ENCODE assay signal across 10 mouse cellular contexts in genomic region chr2:168791115-168791802, GRCm38 (mm10). TPM values are rescaled to one million over a fixed set of nuclear protein-coding genes. Genes with fewer than 3 reads are reported as not detected.
A peak's percentile ranks its signal among the peaks of the same experiment; 100 is the strongest.
DNase-seq lines count a peak whose midpoint lies in the region; ATAC-seq and TF ChIP-seq lines count a peak whose summit lies in the region.
"Had no signal": no experiment of that assay in that cellular context is flagged by ENCODE, and none has a peak within 500 bp of the region (broad histone marks: within the 10 kb centered on the region; RNA-seq: fewer than 3 reads in every experiment).

No protein-coding gene starts in this region.

- DNase-seq in lung, postnatal 25 days (ENCODE audit: low spot score) = no peak
- peak; percentile 80 for DNase-seq in embryo, embryonic 10.5 days (ENCODE audit: low spot score)
- peak; percentile 43 for DNase-seq in forebrain, embryonic 14.5 days (ENCODE audit: low spot score)
- DNase-seq in stomach, postnatal 0 days (ENCODE audit: low spot score) = peak; percentile 27
- no peak for DNase-seq in spleen, postnatal 14 days (ENCODE audit: low spot score in 2 of 2)
- DNase-seq in cerebellum, postnatal 36 days = no peak
- DNase-seq: heart, postnatal 36 days; lung, adult 2 months had no signal

- no peaks in the 10 kb centered on the region for H3K4me1 ChIP-seq in lung, embryonic 15.5 days
- peaks cover 5% of the 10 kb centered on the region; the same call in 1 of the 2 replicates for H3K4me1 ChIP-seq in forebrain, embryonic 14.5 days (ENCODE audit: control insufficient read depth, insufficient read depth, low read length)
- no peaks in the 10 kb centered on the region for H3K4me1 ChIP-seq in stomach, postnatal 0 days (replicated peaks; ENCODE audit: control insufficient read depth, insufficient read depth)
- H3K4me1 ChIP-seq: kidney, embryonic 15.5 days had no signal

- no peaks in the 10 kb centered on the region for H3K9me3 ChIP-seq in lung, embryonic 15.5 days
- no peaks in the 10 kb centered on the region for H3K9me3 ChIP-seq in forebrain, embryonic 14.5 days (replicated peaks; ENCODE audit: control insufficient read depth, low read length)
- H3K9me3 ChIP-seq in stomach, postnatal 0 days (ENCODE audit: control insufficient read depth, low read length) = no peaks in the 10 kb centered on the region
- H3K9me3 ChIP-seq: kidney, embryonic 15.5 days had no signal

- 0 out of 2 replicates have a peak overlapping the region, but pooled peaks have one; percentile 16 for H3K27ac ChIP-seq in lung, embryonic 15.5 days
- H3K27ac ChIP-seq in forebrain, embryonic 14.5 days (ENCODE audit: low read depth, low read length) = no peak overlapping the region
- H3K27ac ChIP-seq in stomach, postnatal 0 days (replicated peaks) = no peak overlapping the region
- H3K27ac ChIP-seq: kidney, embryonic 15.5 days had no signal

- ATAC-seq in lung, embryonic 15.5 days (ENCODE audit: borderline replicate concordance, extremely low read depth, low FRiP score, low TSS enrichment) = no peak
- ATAC-seq in forebrain, embryonic 14.5 days = no peak
- ATAC-seq in stomach, postnatal 0 days (ENCODE audit: low FRiP score, low TSS enrichment) = peak; percentile 69; the same call in 1 of the 2 replicates

- H3K36me3 ChIP-seq in lung, embryonic 15.5 days = no peaks in the 10 kb centered on the region
- H3K36me3 ChIP-seq in forebrain, embryonic 14.5 days (ENCODE audit: control insufficient read depth, insufficient read depth, low read length) = no peaks in the 10 kb centered on the region
- H3K36me3 ChIP-seq in stomach, postnatal 0 days (ENCODE audit: control insufficient read depth, insufficient read depth, low read length) = no peaks in the 10 kb centered on the region
- H3K36me3 ChIP-seq: kidney, embryonic 15.5 days had no signal

- H3K27me3 ChIP-seq in lung, embryonic 15.5 days = no peaks in the 10 kb centered on the region
- no peaks in the 10 kb centered on the region for H3K27me3 ChIP-seq in forebrain, embryonic 14.5 days (replicated peaks; ENCODE audit: control insufficient read depth, insufficient read depth, low read length)
- H3K27me3 ChIP-seq in stomach, postnatal 0 days (ENCODE audit: control insufficient read depth, insufficient read depth, low read length) = no peaks in the 10 kb centered on the region

- H3K4me2 ChIP-seq in lung, embryonic 15.5 days = no peak overlapping the region
- H3K4me2 ChIP-seq in forebrain, embryonic 14.5 days (ENCODE audit: low read length) = no peak overlapping the region
- no peak overlapping the region for H3K4me2 ChIP-seq in stomach, postnatal 0 days (replicated peaks; ENCODE audit: low read depth)
- H3K4me2 ChIP-seq: kidney, embryonic 15.5 days had no signal

- no peak overlapping the region for H3K9ac ChIP-seq in lung, embryonic 15.5 days
- H3K9ac ChIP-seq in forebrain, embryonic 14.5 days (ENCODE audit: low read length) = no peak overlapping the region
- no peak overlapping the region for H3K9ac ChIP-seq in stomach, postnatal 0 days (ENCODE audit: low read length)
- H3K9ac ChIP-seq: kidney, embryonic 15.5 days had no signal

- TF ChIP-seq CTCF in stomach, postnatal 0 days (IDR thresholded peaks at IDR 0.05; ENCODE audit: low read depth) = no peak

- WGBS in lung, embryonic 15.5 days = 62% methylated on average over 4 of the region's 4 CpGs
- 45% methylated on average over 4 of the region's 4 CpGs for WGBS in forebrain, embryonic 14.5 days
- 55% methylated on average over 4 of the region's 4 CpGs for WGBS in stomach, postnatal 0 days

- no peak for TF ChIP-seq EP300 in stomach, postnatal 0 days (optimal IDR thresholded peaks at IDR 0.05)

- H3K4me3 ChIP-seq in lung, embryonic 15.5 days = no peak overlapping the region
- no peak overlapping the region for H3K4me3 ChIP-seq in forebrain, embryonic 14.5 days (ENCODE audit: low read depth, low read length)
- H3K4me3 ChIP-seq in stomach, postnatal 0 days (ENCODE audit: low read depth, low read length) = no peak overlapping the region
- H3K4me3 ChIP-seq: kidney, embryonic 15.5 days had no signal

RNA-seq across cellular contexts. Expression of gene Sall4, which starts 23.5 kb away (rescaled TPM):
- polyA plus RNA-seq in lung, embryonic 15.5 days (2015; fragmentation: Nextera tagmentation; extraction: Ambion mirVana) = 0.05 and 0.11 TPM in 2 replicates
- polyA plus RNA-seq in forebrain, embryonic 14.5 days (2014; fragmentation: Nextera tagmentation; extraction: Ambion mirVana) = 0.71 and 1.1 TPM in 2 replicates
- polyA plus RNA-seq in stomach, postnatal 0 days (2015; fragmentation: Nextera tagmentation; extraction: Ambion mirVana) = 0.05 and 0.18 TPM in 2 replicates
- polyA plus RNA-seq: lung, adult 2 months had no signal

RNA-seq across cellular contexts. Expression of gene Atp9a, which starts 49.0 kb away (rescaled TPM):
- polyA plus RNA-seq in lung, embryonic 15.5 days (2015; fragmentation: Nextera tagmentation; extraction: Ambion mirVana) = 14.3 and 14.9 TPM in 2 replicates
- polyA plus RNA-seq in forebrain, embryonic 14.5 days (2014; fragmentation: Nextera tagmentation; extraction: Ambion mirVana) = 42.4 and 46.2 TPM in 2 replicates
- 24.1 and 29.2 TPM in 2 replicates for polyA plus RNA-seq in stomach, postnatal 0 days (2015; fragmentation: Nextera tagmentation; extraction: Ambion mirVana)

Comparison
In these comparisons a context has a peak if more than half of its experiments do, and no peak if none do; other contexts are left out.
1. DNase-seq: peak in embryo, embryonic 10.5 days (single experiment), forebrain, embryonic 14.5 days (single experiment) and stomach, postnatal 0 days (single experiment); none in lung, postnatal 25 days (single experiment), spleen, postnatal 14 days (0 of 2) and cerebellum, postnatal 36 days (0 of 2).